Mouse (Mus musculus) C2C12 (cell line): Measurements from ENCODE around the gene Hist1h4h.

Experiments
- CTCF ChIP-seq: IDR thresholded peaks from one replicate; pipeline ENCODE4 v1.5.1; 2011; ENCODE audit not compliant: control insufficient read depth, insufficient read depth, insufficient read length
- FOSL1 ChIP-seq: IDR thresholded peaks from one replicate; pipeline ENCODE4 v1.8.0; 2011; ENCODE audit warnings: mild to moderate bottlenecking, low read length; ENCODE audit not compliant: poor library complexity, insufficient read depth, severe bottlenecking
- MAX ChIP-seq: IDR thresholded peaks from one replicate; pipeline ENCODE4 v1.6.1; 2011; ENCODE audit warnings: mild to moderate bottlenecking, control low read depth
- MYOG ChIP-seq: IDR thresholded peaks from one replicate; pipeline ENCODE4 v1.6.1; 2011; ENCODE audit not compliant: control insufficient read depth, insufficient read length; ENCODE audit errors: extremely low read depth
- USF1 ChIP-seq: IDR thresholded peaks from one replicate; pipeline ENCODE4 v1.6.1; 2011; ENCODE audit warnings: low read depth, mild to moderate bottlenecking, control low read depth, moderate library complexity

DNA sequence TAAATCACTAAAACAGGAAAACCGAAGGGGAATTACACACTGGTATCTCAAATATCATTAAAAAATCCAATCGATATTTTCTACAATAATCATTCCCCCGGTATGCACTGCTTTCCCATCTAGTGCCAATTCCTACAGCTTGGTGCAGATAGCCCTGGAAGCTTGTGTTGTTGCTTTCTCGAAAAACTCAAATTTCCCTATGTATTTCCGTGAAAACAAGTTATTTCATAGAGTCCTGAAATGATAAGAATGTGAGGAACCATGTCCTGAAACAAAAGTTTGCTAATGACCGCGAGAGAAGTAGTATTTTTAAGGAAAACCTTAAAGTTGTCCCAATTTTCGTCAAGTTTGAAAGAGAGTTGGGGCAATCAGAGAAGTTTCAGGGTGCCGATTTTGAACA is 23.5 kb downstream of the Hist1h4h start:
- TF ChIP-seq USF1 = no peak
- TF ChIP-seq CTCF = no peak
- no peak for TF ChIP-seq FOSL1
- TF ChIP-seq MYOG = no peak
- no peak for TF ChIP-seq MAX
